Mouse (Mus musculus): ENCODE measurements around the gene Egfl7. TPM values are rescaled to one million over a fixed set of nuclear protein-coding genes. Genes with fewer than 3 reads are reported as not detected.

Gene Egfl7
- total RNA-seq, 2 experiments from 2014 or later, result 8.2 TPM; not detected in 1

- no peak for ATAC-seq (replicated peaks; ENCODE audit: low FRiP score, poor library complexity, severe bottlenecking)
These were observed 10.5 kb downstream of the Egfl7 start for GRCm38 (mm10) chr2:26590282-26590681.

DNA sequence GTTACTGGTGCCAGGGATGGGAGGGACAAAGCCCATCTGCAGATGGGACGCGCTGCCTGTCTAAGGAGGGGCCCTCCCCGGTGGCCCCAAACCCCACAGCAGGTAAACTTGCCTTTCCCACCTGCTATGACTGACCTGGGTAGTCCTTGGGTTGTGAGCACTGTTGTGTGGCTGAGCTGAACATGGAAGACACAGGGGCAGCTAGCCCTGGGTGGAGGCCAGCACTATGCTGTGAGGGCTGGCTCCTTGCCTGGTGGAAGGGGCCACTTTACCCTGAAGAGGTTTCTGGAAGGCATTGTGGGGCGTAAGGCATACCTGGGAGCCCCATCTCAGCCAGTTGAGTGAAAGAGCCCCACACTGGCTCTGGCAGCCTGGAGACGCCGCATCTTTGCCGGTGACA lies 11.1 kb downstream of the Egfl7 start:
- ATAC-seq (replicated peaks; ENCODE audit: low FRiP score, poor library complexity, severe bottlenecking), result no peak

DNA sequence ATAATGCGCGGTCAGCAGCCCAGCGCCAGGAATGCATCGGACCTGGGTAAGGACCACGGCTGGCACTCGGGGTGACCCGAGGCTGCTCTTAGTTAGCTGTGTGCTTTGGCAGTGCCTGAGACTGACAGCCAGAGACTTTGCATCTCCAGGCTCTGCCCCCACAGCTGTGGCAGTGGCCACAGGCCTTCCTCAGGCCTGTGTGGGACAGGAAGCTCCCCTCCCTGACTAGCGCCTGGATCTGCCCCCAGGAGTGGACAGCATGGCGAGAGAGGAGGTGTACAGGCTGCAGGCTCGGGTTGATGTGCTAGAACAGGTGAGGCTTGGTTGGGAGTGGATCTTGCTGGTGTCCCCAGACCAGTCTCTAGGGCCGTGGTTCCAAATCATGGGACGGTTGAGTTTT lies 11.6 kb downstream of the Egfl7 start:
- no peak for ATAC-seq (replicated peaks; ENCODE audit: low FRiP score, poor library complexity, severe bottlenecking)

DNA sequence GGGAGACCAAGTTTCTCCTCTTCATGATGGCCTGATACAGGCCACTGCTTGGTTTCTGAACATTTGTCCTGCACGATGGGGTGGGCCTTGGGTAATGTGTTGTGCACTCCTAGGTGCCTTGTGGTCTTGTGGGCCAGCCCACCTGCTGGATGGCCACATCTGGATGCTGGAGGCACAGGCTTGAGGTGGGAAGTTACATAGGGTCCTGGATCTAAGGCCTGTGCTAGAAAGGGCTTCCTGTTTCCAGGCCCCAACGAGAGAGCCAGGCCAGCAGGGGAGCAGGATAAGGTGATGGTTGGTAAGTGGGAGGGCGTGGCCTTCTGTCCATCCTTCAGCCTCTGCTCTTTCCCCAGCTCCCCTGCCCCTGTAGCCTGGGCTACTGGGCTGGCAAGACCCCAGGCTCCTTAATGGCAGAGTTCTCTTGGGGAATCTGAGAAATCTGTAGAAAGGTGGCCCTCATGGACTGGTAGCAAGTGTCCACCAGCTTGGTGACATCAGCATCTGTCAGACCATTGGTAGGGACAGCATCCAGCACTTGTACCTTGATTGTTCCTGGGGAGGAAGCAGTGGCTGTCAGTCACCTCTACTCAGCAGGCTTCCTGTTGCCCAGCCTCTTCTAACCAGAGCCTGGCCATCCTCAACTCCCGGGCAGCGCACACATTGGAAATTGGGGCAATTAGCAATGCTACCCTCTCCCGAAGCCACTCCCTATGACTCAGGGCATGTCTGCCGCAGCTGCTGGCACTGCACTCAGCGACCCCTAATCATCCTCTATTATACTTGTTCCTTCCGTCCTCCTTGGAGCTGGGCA lies 13.6 kb downstream of the Egfl7 start:
- no peak for ATAC-seq (replicated peaks; ENCODE audit: low FRiP score, poor library complexity, severe bottlenecking)

DNA sequence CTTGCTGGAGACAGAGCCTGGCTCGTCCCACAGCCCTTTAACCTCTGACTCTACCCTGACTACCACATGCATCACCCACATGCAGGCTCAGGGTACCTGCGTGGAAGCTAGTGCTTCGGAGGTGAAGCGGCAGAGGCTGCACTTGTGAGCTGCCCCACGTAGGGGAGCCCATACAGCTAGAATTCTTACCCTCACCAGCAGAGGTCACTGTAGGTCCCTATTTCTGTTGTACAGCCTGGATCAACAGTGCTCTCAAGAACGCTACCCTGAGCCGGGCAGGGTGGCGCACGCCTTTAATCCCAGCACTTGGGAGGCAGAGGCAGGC lies 14.2 kb downstream of the Egfl7 start:
- no peak for ATAC-seq (replicated peaks; ENCODE audit: low FRiP score, poor library complexity, severe bottlenecking)

- ATAC-seq (replicated peaks; ENCODE audit: low FRiP score, poor library complexity, severe bottlenecking), result no peak
These were observed 14.7 kb downstream of the Egfl7 start for GRCm38 (mm10) chr2:26594461-26594933.

GRCm38 (mm10) chr2:26594934-26595724 lies 15.3 kb downstream of the Egfl7 start:
- no peak for ATAC-seq (replicated peaks; ENCODE audit: low FRiP score, poor library complexity, severe bottlenecking)

GRCm38 (mm10) chr2:26595725-26596435 lies 16.1 kb downstream of the Egfl7 start:
- no peak for ATAC-seq (replicated peaks; ENCODE audit: low FRiP score, poor library complexity, severe bottlenecking)

DNA sequence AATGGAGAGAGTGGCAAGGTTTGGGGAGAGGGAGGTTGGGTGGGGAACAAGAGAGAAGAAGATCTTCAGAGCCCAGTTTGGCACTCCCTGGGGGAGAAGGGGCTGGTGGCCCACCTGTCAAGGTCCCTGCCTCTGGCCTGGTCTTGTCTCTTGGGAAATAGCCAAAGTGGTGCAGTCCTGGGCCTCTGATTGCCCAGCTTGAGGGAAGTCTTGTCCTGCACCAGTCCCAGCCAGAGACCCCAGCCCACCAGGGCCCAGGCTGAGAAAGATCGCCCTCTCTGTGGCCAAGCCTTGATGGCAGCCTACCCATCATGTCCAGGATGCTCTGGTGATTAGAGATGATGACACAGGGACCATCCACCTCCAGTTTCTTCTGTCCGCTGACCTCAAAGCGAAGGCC lies 17.1 kb downstream of the Egfl7 start:
- ATAC-seq (replicated peaks; ENCODE audit: low FRiP score, poor library complexity, severe bottlenecking), result no peak

DNA sequence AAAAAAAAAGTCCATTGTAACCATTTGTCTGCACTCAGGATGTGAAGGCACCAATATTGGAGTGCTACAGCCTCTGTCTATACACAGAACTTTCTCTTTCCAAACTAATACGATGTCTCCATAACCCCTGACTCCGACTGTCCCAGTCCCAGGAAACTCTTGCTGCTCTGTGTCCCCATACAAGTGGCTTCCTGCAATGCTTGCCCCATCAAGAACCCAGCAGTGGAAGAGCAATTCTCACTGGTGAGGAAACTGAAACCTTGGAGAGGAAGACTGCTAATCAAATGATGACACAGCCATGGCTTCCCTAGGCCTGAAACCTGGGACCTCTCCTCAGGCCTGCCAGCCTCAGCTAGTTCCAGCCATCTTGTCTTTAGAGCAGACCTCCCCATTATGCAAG lies 18.0 kb downstream of the Egfl7 start:
- ATAC-seq (replicated peaks; ENCODE audit: low FRiP score, poor library complexity, severe bottlenecking), result no peak

DNA sequence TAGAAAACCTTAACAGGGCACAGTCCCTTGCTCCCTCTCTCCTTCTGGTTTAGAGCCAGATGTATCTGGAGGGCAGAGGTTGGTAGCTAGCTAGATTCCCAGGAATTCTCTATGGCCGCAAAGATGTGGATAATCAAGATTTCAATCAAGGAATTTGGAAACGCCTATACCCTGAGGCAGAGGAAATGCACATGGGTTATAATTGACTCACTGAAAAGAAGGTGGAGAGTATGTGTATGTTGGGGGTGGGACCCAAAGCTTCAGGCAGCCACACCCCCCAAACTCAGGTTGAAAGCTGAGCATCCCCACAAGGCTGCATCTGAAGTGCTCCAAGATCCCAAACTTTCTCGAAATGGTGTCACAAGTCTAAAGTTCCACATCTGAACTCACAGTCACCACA lies 18.6 kb downstream of the Egfl7 start:
- ATAC-seq (replicated peaks; ENCODE audit: low FRiP score, poor library complexity, severe bottlenecking), result no peak

DNA sequence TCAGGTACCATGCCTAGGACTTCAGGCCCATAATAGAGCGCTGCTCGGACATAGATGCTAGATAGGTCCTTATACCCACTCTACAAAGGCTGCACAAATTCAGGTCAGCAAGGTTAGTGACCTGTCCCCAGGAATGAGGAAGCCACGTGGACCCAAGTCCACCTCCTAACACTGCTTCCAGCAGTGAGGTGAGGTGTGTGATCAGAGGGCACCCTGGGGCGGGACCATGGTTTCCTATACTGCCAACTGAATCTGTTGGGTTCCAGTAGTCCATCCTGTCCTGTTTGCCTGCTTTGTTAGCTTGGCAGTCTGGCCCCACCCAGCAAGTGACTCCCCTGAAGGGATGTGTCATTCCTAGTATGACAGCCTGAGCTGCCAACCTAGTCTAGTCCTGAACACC lies 20.2 kb downstream of the Egfl7 start:
- ATAC-seq (replicated peaks; ENCODE audit: low FRiP score, poor library complexity, severe bottlenecking), result no peak

- ATAC-seq (replicated peaks; ENCODE audit: low FRiP score, poor library complexity, severe bottlenecking), result no peak
These were observed 20.9 kb downstream of the Egfl7 start for GRCm38 (mm10) chr2:26600664-26601063.

DNA sequence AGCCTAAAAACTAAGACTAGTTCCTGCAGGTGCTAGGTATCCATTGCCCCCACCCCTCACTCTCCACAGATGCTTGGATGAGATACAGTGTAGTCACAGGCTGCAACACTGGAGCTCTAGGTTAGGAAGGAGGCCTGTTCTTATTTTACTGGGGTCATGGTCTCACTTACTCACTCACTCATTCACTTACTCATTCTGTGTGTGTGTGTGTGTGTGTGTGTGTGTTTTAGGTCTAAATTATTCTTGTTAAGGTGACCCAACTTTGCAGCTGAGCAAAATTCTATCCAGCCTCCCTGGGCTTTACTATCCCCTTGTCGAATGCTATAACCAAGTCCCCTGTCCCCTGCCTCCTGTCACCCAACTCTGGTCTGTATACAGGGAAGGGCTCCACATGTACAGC lies 21.8 kb downstream of the Egfl7 start:
- ATAC-seq (replicated peaks; ENCODE audit: low FRiP score, poor library complexity, severe bottlenecking), result no peak

DNA sequence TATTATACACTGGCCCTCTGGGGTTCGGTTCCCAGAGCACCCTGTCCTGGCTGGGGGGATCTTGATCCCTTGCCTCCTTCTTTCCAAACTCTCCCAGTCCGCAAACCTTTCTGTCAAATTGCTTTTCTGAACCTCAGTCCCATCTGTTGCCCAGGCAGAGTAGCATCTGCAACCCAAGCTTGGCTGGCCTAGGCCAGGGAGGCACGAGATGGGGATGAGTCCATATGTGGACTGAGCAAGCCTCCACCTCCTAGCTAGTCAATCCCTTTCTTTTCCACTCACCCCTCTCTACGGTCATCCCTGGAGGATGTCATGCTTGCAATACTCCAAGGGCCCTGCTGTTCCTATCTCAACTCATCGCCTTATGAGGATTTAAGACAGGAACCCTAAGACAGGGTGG lies 22.8 kb downstream of the Egfl7 start:
- no peak for ATAC-seq (replicated peaks; ENCODE audit: low FRiP score, poor library complexity, severe bottlenecking)

- ATAC-seq (replicated peaks; ENCODE audit: low FRiP score, poor library complexity, severe bottlenecking), result no peak
These were observed 23.3 kb downstream of the Egfl7 start for GRCm38 (mm10) chr2:26603159-26603558.

DNA sequence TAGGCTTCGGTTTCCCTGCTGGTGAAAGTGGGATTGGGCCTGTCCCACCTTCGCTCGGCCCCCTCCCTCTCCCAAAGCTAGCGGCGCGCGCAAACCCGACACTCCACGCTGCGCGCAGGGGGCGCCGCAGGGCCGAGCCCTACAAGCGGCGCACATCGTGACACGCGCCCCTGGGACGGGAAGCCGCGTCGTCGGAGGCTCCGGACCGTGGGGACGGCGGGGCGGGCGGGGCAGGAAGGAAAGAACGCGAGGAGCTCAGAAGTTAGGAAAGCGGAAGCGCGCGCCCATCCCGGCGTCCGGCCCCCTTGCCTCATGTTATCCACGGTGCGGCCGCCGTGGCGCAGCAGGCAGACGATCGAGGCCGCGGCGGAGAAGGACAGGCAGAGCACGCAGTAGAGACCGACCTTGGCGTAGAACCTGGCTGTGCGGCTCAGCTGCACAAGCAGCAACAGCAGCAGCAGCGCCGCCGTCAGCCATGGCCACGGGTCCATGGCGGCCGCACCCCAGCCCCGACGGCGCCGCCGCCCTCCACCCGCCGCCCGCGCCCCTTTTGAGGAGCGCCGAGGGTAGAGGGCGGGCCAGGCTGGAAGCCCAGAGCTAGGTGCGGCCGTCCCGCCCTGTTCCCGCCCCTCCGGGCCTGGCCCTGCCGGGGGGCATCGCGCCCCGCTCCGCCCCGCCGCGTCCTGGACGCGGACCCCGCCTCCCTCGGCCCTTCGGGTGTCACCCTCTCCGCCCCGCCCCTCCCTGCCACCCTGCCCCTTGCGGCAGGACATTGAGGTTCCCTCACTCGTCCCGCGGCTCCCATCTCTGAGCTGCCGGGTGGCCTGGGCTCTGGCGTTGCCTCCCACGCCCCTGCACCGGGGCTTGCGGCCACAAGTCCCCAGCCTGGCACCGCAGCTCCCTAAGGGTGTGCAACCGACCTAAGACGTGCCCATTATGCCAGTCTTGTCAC lies 24.2 kb downstream of the Egfl7 start, which contains the start of gene Agpat2:
Gene Agpat2 (minus strand): TSS at position 698 of the 952 bp plus-strand sequence.
- ATAC-seq (replicated peaks; ENCODE audit: low FRiP score, poor library complexity, severe bottlenecking), result no peak

DNA sequence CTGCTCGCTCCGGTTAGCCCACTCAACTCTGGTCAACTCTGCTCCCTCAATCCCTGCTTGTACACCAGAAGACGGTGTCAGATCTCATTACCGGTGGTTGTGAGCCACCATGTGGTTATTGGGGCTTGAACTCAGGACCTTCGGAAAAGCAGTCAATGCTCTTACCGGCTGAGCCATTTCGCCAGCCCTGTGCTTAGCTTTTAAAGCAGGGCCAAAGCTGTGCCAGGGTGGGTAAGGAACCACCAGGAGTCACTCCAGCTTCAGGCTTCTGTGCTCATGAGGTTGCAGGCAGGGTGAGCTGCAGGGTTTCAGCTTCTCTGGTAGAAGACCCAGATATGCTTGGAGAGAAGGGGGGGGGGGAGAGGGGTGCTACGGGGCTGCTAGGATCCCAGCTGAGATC lies 25.5 kb downstream of the Egfl7 start:
- ATAC-seq (replicated peaks; ENCODE audit: low FRiP score, poor library complexity, severe bottlenecking), result no peak

GRCm38 (mm10) chr2:26606579-26606978 lies 26.8 kb downstream of the Egfl7 start:
- ATAC-seq (replicated peaks; ENCODE audit: low FRiP score, poor library complexity, severe bottlenecking), result no peak

Measured in erythroblast, adult 5-6 weeks (primary cell).